Mouse (Mus musculus) cerebral cortex, adult 2 months (tissue): Measurements from ENCODE around the gene Madcam1.

Source experiments
- WGBS: fragments of 180-500 bp; shearing (Covaris S2); methylation state at CpG from one replicate; pipeline ENCODE4 v1.1.7; 2018; 5-methylcytosine and 5-hydroxymethylcytosine counted together

Madcam1 gene

DNA sequence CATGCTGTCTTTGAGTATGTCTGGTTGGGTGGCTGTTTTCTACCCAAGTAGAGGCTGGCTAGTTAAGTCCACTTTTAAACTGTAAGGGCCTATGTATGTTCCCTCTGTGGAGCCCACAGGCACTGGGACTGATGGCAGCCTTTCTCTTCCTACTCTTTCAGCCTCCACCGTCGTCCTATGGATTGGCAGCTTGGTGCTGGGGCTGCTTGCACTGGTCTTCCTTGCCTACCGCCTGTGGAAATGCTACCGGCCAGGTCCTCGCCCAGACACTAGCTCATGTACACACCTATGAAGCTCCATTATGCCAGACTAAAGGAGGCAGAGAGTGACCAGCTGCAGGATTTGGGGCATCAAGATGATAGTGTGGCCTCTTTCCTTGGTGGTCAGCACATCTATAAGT, 3.7 kb downstream of the Madcam1 start:
- 63% methylated on average over 5 of the region's 5 CpGs for WGBS

DNA sequence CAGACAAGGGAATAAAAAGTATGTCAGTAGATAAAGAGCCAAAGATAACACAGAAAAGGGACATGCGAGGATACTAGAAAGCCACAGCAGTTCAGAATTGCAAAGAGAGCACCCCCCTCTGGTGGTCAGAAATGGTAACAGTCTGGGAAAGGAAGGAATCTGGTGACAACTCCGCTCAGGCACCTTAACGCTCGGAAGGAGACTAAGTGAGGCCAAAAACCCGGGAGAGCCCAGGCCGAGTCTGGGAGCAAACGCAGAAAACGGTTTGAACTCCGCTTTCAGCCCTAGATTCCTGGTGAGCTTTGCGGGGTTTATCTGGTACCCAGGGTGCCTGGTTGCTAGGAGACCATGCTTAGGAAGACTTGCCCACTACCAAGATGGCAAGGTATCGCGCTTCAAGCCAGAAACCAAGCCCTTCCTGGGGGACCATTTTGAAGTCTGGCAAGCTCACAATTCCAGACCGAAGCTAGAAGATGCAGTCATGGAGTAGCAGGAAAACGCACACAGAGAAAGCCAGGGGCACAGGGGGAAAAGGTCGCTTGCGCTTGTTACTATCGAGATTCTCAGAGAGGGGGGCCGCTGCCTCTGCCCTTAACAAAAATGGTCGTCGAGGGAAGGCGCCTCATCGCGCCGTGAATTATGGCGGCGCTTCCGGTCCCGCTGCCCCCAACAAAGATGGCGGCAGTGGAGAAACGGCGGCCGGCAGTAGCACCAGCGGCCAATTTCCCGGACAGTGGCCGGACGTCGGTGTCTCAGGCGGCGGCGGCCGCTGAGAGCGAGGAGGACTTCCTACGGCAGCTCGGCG, 4.6 kb downstream of the Madcam1 start, which contains the start of gene Tpgs1:
Gene Tpgs1, plus strand, starts transcription at position 599 of the 805 bp plus-strand sequence.
- under 1% methylated on average over 45 of the region's 45 CpGs for WGBS

DNA sequence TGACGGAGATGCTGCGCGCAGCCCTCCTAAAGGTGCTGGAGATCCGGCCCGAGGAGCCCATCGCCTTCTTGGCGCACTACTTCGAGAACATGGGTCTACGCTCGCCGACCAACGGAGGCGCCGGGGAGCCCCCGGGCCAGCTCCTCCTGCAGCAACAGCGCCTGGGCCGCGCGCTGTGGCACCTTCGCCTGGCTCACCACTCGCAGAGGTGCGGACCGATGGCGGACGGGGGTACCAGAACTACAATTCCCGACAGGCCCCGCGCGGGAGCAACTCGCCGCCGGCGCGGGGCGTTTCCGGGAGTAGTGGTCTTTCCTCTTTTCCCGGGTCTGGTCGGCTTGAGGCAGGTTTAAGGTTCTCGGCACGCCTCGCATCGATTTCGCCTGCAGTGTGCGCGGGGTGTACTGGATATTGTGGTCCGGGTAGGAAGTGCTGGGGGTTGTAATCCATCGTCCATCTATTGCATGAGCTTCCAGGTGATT, 5.3 kb downstream of the Madcam1 start:
- under 1% methylated on average over 47 of the region's 47 CpGs for WGBS

DNA sequence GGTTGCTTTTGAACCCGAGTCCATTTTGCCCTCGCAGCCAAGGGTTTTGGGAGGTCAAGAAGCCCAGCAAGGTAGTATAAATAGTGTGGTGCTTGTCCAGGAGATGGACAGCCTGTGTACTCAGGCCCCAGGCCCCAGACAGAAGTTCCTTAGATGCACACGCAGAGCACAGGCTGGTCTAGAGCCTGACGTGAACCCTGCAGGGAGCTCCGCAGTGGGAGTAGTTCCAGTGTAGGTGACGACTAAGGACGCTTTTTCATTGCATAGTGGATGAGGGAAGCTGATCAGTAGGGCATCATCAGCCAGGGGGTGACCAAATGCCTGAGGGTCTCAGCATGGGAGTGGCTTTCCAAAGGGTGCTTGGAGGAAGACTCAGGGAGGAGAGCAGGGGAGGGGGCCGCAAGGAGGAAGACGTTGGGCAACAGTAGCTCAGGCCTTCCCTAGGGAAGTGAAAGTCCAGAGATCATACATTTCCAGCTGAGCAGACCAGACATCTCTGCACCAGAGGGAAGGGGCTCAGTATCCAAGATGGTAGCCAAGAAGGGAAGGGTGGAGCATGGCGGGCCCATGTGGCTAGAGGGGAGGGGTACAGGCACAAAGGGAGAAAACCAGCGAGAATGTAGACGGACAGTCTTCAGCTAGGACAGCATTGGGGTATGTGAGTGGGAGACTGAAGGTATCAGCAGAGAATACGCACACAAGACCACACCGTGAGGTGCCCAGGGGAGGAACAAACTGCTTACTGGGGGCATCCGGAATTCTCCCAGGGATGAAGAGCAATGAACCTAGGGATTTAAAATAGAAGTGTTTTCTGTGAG, 5.9 kb downstream of the Madcam1 start:
- 31% methylated on average over 15 of the region's 15 CpGs for WGBS

DNA sequence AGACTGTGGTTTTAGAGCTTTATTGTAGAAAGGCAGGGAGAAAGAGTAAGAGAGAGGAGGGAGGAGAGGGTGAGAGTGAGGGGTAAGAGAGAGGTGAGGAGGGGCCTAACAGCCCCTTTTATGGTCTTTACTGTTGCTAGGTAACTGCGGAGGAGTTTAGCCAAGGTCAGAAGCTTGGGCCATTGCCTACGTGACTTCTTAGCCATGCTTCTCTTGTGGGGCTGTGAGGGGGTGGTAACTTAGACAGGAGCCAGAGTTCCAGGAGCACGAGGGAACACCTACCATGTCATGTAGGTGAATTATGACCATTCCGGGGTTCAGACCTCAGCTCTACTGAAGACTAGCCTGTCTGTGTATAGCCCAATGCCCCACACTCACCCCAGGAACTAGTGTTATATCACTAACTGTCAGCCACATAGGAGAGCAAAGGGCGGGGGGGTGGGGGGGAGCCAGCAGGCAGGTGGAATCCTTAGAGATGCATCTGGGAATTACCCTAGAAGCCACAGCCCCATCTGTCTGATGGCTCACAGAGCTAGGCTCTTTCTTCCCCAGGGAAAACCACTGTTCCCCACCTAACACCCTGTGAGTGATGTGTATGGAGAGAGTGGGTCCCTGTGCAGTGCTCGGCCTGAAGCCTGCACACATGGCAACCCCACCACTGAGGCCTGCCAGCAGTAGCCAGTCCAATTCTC, 7.2 kb downstream of the Madcam1 start:
- 76% methylated on average over 6 of the region's 6 CpGs for WGBS

DNA sequence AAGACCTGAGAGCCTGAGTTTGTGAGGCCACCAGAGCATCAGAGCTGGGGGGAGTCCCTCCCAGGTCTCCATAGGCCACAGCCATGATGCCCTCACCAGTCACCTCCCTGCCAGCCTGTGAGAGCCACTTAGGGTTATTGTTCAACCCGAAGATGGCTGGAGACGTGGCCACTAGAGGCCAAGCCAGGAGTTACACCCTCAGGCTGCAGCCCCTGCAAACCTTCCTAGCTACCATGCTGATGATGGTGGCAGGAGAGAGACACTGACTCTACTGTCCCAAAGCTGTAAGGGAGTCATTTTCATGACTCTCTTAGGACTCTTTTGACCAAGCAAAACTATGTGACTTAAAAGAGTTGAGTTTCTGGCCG, 7.7 kb downstream of the Madcam1 start:
- WGBS: 64% methylated on average over 3 of the region's 3 CpGs

DNA sequence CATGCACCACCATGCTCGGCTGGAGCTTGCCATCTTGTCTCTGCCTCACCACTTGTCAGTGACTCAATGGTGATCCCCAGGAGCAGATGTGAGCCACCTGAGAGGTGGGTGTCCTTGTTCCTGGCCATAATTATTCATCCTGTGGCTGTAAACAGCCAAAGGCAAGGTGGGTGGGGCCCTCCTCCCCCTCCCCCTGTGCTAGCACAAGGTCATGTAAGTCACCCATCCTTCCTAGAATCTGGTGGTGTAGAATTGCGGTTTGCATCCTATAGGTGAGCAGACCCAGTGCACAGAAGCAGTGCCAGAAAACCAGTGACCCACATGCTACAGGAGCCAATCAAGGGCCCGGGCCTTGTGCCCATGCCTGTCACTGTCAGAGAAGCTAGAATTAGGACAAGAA, 8.7 kb downstream of the Madcam1 start:
- 87% methylated on average over 3 of the region's 3 CpGs for WGBS

DNA sequence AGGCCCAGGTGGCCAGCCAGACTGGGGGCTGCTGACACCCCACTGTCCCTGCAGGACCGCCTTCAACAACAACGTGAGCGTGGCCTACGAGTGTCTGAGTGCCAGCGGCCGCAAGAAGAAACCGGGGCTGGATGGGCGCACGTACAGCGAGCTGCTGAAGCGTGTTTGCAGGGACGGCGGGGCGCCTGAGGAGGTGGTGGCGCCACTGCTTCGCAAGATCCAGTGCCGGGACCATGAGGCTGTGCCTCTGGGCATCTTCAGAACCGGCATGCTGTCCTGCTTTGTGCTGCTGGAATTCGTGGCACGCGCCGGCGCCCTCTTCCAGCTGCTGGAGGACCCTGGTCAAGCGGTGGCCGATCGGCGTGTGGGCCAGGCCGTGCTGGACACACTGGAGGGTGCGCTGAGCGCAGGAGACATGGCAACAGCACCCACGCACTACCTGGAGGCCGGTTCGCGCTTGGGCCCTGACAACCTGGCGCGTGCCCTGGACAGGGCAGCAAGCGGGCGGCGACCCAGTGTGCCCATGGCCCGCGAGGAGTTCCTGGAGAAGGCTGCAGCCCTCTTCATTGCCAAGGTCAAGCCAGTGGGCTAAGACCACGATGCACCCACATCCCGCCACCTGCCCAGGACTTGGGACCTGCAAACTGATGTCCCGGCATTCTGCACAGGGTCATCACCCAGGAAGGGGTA, 11.1 kb downstream of the Madcam1 start:
- 70% methylated on average over 44 of the region's 44 CpGs for WGBS

DNA sequence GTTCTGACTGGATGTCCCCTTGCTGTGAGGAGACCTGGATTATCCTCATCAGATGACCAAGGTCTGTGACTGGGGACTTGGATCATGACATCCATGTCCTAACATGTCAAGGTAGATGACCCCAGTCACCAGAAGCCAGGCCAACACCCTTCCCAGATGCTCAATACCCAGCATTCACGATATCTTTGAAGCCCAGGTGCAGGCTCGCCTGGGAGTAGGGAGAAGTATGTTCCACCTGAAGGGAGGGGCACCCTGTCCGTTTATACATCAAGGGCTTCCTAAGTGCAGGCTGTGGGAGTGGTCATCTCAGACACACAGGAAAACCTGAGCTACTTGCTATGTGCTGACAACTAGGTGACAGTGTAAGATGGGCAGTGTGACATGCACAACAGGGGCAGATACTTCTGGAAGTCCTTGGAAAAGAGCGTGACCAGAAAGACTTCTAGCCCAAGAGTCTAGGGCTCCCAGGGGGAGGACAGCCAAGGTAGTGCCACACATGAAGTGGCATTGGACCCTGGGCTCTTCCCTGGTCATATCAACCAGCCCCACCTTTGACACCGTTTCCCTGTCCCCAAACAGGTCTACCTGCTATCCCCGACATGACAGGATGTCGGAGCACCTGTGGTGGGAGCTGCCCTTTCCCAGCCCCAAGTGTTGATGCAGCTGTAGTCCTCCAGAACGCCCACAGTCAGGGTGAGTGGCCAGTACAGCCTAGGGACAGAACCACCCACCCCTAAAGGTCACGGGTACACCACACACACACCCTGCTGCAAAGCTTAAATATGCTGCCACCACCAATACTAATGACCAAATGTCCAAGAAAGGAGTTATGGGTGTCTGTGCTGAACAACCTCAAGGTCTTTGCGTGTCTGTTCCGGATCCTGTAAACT, 16.5 kb downstream of the Madcam1 start:
- 36% methylated on average over 11 of the region's 11 CpGs for WGBS

DNA sequence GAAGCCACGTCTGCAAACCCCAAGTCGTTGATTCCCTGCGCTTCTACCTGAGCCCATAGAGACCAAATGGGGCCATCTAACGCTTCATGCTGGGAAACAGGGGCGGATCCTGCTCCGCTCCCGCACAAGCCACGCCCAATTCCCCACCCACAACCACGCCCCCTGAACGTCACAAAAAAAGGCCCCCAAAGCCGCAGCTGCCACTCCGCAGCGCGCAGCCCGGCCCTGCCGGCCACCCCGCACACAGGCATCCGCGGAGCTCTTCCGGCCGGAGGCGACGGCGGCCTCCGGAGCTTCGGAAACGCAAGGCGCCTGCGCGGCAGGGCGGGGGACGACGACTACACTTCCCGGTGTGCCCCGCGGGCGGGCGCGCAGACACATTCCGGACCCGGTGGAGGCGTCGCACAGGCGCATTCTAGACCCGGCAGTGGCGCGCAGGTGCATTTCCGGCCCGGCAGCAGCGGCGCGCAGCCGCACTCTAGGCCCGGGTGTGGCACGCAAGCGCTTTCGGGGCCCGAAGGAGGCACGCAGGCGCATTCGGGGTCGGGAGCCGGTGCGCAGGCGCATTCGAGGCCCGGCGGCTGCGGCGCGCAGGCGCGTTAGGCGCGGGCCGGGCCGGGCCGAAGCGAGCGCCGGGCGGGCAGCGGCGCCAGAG, 17.4 kb downstream of the Madcam1 start, which contains the start of gene Cdc34:
Gene Cdc34, plus strand, starts transcription at position 605 of the 655 bp plus-strand sequence.
- WGBS: under 1% methylated on average over 84 of the region's 84 CpGs

DNA sequence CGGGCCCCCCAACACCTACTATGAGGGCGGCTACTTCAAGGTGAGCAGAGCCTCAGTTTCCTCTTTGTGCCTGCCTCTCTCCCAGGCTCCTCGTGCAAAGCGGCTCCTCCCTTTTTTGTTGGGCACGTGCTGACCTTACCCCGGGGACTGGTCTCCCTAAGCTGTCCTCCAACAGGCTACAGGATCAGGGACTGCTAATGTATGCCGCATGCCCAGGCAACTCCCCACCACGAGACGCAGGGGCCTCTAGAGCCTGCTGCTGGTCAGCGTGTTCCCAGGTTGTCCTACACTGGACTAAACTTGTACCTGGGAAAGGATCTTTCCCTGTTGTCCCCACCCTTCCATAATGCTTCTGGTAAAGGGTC, 18.2 kb downstream of the Madcam1 start:
- WGBS: 2% methylated on average over 10 of the region's 10 CpGs

DNA sequence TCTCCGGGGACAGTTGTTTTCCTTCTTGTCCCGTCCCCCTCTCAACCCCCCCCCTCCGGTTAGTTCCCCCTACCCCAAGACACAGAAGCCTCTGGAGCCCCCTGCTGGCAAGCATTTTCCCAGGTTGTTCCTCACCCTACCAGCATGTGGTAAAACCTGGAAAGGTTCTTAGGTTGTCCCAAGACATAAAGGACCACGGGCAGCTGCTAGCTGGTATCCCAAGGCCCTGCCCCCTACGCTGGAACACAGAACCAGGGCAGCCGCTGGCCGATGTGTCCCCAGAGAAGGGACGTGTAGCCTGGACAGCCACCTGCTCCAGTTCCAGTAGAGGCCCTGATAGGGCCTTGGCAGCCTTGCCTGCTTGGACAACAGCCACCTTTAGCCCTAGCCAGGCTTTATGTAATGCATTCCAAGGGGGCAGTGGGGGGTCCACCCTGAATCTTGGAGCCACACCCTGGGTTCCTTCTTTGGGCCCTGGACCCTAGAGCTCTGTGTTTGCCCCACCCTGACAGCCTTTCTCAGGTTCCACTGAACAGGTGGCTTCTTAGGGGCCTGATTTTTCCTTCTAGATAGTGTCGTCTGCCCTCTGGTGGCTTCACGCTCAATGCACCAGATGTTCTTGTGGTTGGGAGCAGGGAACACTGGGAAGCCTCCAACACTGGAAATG, 18.7 kb downstream of the Madcam1 start:
- under 1% methylated on average over 10 of the region's 10 CpGs for WGBS

DNA sequence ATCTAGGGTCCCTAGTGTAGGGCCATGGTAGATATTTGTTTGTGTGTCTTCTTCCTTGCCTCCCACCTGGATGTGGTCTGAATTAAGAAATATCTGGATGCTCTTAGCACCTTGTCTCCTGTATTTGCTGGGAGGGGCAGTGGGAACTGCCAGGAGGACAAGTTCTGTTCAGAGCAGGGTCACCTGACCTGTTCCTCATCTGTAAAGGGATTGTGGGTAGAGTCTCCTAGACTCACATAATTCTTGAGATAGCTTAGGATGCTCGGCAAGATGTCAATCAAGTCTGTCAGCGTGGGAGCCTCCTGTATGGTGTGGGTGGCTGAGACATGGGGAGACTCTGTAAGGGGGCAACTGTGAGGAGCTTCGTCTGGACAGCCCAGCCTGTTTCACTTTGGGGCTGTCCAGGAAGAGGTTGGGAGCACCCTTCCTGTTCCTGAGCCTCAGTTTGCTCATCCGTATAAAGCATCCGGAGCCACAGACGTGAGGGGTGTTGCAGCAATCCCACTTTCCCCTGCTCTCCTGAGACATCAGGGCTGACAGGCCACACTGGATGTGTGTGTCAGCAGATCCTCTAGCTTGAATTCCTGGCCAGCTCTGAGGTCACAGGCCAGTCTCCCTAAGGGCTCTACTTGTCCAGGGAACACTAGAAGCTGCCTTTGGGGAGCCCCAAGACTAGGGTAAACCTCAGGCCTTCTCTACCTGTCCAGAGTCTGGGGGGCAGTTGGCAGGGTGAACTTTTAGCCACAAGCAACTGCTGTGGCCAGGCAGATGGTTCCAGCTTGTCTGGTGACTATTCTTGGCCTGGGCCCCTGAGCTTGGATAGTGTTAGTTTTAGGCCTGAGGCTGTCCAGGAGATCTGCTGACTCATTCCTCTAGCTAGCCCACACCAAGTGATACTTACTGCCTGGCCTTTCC, 19.6 kb downstream of the Madcam1 start:
- WGBS: 51% methylated on average over 6 of the region's 6 CpGs

DNA sequence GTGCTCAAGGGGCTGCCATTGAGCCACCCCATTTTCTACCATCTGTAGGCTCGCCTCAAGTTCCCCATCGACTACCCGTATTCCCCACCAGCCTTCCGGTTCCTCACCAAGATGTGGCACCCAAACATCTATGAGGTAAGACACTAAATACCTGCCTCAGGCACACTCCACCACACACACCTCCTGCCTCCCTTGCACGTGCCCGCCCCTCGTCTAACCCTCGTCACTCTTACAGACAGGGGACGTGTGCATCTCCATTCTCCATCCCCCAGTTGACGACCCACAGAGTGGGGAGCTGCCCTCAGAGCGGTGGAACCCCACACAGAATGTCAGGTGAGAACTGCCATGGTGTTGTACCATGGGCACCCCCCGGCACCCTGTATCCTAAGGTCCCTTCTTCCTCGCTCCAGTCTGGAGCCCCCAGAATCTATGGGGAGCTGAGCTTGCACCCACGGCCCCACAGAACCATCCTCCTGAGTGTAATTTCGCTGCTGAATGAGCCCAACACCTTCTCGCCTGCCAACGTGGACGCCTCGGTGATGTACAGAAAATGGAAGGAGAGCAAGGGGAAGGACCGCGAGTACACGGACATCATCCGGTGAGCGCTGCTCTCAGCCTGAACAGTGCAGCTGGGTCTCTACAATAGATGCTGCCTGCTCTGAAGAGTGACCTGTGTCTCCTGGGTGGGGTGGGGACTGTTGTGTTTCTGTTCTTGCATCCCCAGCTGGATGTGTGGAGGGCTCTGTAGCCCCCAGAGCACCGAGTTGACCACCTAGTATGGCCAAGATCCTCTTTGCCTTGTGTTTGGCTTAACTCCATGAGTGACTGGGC, 20.6 kb downstream of the Madcam1 start:
- 89% methylated on average over 25 of the region's 25 CpGs for WGBS

DNA sequence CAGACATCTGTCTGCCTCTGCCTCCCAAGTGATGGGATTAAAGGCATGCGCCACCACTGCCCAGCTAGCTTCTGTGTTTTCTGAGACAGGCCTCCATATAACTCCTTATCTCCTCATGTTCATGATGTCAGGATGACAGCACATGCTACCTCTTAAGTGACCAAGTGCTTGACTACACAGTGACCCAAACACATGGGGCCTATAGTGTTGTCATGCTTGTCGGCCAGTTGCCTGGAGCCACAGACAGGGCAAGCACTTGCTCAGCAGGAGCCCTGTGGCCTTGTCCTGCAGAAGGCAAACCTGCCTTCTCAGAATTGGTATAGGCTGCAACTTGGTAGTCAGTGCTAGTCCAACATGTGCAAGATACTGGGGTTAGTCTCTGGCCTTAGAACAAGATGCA, 21.9 kb downstream of the Madcam1 start:
- 90% methylated on average over 2 of the region's 2 CpGs for WGBS

DNA sequence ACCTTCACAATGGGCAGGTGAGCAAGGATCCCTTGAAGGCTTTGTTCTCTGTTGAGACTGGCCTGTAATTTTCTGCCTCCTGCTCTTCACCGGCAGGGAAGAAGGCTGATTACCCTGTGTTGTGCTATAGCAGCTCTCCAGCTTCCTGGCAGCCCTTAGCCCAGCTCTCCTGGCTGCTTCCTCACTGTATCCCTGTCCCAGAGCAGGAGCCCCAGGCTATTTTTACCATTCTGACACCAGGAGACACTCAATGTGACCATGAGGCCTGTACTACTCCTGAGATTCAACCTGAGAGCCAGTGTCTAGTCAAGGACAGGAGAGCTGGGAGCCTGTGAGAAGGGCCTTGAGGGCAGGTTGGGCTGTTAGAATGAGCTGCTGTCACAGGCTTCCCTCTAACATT, 22.3 kb downstream of the Madcam1 start:
- WGBS: 79% methylated on average over 1 of the region's 1 CpGs

DNA sequence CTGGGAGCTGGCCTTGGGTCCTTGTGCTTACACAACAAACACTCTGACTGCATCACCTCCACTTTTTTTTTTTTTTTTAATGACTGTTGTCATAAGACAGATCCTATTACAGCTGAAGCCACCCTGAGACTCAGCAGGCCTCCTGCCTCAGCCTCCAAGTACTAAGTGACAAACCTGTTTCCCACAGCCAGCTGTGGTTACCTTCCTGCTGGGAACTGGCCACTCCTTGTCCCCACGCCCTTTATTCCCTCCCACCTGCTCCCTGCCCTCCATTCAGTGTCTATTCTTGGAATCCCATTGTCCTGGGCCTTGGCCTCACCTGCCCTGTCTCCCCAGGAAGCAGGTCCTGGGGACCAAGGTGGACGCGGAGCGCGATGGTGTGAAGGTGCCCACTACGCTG, 23.2 kb downstream of the Madcam1 start:
- WGBS: 92% methylated on average over 6 of the region's 6 CpGs

DNA sequence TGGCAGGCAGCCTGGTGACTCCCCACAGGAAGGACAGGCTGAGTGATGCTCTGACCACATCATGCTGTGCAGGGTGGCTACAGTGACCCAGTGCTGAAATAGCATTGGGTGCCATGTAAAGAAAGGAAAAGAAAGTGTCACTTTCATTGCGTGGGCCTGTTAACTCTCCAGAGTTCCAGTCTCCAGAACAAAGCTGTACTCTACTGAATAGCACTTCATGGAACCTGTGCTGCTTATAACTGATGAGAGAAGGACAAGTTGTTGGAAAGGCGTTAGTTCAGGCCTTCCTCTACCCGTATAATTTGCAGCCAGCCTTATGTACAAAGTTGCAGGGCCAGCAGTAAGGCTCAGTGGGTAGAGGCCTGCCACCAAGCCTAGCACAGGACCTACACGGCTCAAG, 24.4 kb downstream of the Madcam1 start, which contains the start of gene Gzmm:
Gene Gzmm, plus strand, starts transcription at position 301 of the 400 bp plus-strand sequence.
- 68% methylated on average over 4 of the region's 4 CpGs for WGBS
